Mouse (Mus musculus) ES-Bruce4 (cell line): Measurements from ENCODE around the gene Cmtr1.

Experiments used
- EP300 ChIP-seq: IDR thresholded peaks from 2 replicates; pipeline ENCODE4 v1.6.1; 2011; ENCODE audit warnings: low read depth, low read length; ENCODE audit not compliant: insufficient read depth
- POLR2A ChIP-seq: IDR thresholded peaks from one replicate; pipeline ENCODE4 v1.8.1; 2011; ENCODE audit warnings: low read length; ENCODE audit not compliant: insufficient read depth

DNA sequence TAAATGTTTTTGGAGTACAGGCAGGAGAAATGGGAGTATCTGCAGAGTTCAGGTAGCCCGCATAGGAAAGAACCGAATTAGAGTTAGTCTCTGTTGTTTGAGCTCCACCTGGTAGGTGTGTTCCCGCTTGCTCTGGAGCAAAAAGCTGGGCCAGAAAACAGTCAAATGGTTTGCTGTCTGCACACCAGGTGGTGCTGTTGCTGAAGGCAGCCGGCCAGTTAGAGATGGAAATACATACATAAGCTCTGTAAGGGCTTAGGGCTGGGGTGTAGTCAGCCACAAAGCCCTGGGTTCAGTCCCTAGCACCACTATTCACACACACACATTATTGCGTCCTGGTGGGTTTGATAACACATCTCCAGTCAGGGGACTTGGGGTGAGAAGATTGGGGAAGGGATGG lies 24.3 kb upstream of the Cmtr1 start:
- TF ChIP-seq POLR2A (no peak), EP300 (no peak)
